Mouse (Mus musculus) liver, adult 2 months (tissue): ENCODE measurements at regions not wholly inside any gene's neighbourhood (a gene's known extent, or its start where the extent isn't known, plus 50 kb on each side); places are given as distances from the start of the nearest gene placed in this dataset.
"Not testable (repeated sequence)": the region's sequence is repeated elsewhere in the genome, so short reads cannot be mapped to it uniquely, and the experiment has no call there.

ENCODE experiments used
- CTCF ChIP-seq: fragments of 200-500 bp; IDR thresholded peaks from 2 replicates; pipeline ENCODE4 v1.5.1; 2011; ENCODE audit warnings: low read depth, low read length, control low read depth
- POLR2A ChIP-seq: fragments of 200-500 bp; IDR thresholded peaks from 2 replicates; pipeline ENCODE4 v1.6.1; 2011; ENCODE audit warnings: low read length, control low read depth; ENCODE audit not compliant: insufficient read depth; ENCODE audit errors: extremely low read depth

- not testable (repeated sequence) for TF ChIP-seq POLR2A, CTCF
These were observed 130.8 kb upstream of the Gm10306 start for GRCm38 (mm10) chr4:94425525-94425924.
